Mouse (Mus musculus): ENCODE measurements around the gene Pik3cd.
"Not testable (repeated sequence)": the region's sequence is repeated elsewhere in the genome, so short reads cannot be mapped to it uniquely, and the experiment has no call there.

The Pik3cd gene

DNA sequence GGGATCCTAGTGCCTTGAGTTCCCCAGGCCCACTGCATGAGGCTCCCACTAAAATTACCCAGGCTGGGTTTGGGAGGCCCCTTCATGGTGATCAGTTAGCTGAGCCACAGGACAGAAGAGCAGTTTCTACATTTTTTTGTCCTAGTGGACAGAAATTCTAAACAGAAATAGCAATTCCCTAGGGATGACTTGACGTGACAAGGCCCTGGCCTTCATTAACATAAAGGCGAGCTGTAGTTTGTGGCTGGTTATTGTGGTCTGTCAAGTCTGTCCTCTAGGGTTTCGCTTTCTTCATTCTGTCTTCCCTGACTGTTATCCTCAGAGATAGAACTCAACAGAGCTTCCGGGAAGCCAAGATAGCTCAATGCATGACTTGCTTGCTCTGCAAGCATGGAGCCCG is 60.4 kb downstream of the Pik3cd start:
- no peak for DNase-seq

DNA sequence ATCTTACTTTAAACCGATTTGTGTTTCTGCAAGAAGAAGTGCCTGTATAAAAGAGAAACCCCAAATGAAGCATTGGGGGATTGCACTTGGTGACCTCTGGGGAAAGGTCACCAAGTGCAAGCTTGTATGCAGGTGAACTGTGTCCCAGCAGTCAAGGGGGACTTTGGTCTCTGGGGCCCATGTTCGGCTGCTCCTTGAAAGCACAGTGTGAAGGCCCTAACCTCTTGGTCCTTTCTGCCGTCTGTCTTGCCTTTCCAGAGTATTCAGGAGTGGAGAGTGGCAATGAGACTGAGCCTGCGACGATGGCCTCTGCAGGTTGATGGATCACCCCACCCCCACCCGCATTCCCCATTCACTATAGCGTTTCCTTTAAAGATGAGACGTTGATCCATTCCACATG is 61.0 kb downstream of the Pik3cd start:
- no peak for DNase-seq

DNA sequence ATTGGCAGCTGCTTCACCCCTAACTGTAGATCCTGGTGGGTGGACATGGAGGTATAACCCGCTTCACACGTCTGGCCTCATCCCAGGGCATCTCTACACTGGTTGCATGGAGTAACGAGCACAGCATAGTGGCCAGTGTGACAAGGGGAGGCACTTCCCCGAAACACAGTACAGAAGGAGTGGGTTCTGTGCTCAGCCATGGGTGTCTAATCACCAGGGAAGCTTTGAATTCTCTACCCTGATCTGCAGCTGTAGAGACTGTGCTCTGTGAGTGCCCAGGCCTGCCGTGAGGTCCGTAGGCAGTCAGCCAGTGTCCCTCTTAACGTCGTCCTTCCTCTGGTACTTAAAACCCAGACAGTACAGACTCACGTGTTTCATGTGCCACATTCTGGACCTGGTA is 61.5 kb downstream of the Pik3cd start:
- DNase-seq: no peak

DNA sequence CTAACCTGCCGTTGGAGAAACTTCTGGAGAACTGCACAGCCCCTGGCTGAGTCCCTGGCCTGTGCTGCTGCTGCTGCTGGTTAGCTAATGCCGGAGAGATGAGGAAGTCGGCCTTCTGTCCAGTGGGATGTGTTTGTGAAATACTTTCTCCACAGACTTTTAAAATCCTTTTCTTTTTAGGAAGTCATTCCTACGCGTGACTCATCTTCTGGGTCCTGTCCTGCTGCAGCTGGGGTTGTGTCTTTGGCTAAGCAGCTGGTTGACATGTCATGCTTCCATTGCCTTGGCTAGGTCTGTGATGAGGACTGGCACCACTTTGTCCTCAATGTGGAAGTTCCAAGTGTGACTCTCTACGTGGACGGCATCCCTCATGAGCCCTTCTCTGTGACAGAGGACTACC is 64.4 kb downstream of the Pik3cd start:
- no peak for DNase-seq

DNA sequence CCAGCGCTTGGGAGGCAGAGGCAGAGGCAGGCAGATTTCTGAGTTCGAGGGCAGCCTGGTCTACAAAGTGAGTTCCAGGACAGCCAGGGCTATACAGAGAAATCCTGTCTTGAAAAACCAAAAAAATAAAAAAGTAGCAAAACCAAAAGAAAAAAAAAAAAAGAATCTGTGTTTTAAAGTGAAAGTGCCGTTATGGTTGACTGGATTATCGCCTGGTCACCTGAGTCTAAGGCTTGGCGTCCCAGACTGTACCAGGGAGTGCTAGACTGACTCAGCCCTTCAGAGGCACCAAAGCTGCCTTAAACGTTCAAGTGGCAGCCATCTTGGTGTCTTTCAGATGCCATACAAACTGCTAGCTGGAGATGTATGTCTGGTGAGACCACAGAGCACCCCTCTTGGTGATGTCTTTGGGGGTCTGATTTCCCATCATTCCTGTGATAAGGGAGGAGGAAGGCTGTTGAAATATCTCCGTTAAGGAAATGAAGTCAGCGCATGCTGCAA is 66.4 kb downstream of the Pik3cd start:
- no peak for DNase-seq

DNA sequence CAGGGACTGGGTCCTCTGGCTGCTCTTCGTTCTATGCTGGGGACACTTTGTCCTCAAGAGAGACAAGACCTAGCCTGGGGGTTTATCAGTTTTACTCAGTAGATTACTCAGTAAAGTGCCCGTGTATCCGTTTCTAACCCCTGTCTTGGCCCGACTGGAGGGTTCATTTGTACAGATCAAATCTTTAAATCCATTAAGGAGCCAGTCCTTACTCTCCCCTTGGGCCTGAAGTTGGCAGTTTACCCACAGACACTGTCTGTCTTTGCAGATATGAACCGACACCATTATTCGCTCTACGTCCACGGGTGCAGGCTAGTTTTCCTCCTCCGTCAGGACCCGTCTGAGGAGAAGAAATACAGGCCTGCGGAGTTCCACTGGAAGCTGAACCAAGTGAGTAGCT is 67.4 kb downstream of the Pik3cd start:
- DNase-seq: no peak

DNA sequence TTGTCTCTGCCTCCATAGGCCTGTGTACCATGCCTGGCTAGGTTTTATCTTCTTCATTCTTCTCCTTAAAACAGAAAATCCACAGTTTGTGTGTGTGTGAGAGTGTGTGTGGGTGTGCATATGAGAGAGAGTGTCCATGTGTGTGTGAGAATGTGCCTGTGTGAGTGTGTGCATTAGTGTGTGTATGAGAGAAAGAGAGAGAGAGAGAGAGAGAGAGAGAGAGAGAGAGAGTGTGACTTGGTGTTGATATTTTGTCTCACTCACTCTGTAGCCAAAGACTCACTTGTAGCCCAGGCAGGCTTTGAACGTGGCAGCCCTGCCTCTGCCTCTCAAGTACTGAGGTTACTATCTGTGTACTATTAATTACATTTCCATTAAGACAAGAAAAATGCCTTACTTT is 68.2 kb downstream of the Pik3cd start:
- DNase-seq: no peak

DNA sequence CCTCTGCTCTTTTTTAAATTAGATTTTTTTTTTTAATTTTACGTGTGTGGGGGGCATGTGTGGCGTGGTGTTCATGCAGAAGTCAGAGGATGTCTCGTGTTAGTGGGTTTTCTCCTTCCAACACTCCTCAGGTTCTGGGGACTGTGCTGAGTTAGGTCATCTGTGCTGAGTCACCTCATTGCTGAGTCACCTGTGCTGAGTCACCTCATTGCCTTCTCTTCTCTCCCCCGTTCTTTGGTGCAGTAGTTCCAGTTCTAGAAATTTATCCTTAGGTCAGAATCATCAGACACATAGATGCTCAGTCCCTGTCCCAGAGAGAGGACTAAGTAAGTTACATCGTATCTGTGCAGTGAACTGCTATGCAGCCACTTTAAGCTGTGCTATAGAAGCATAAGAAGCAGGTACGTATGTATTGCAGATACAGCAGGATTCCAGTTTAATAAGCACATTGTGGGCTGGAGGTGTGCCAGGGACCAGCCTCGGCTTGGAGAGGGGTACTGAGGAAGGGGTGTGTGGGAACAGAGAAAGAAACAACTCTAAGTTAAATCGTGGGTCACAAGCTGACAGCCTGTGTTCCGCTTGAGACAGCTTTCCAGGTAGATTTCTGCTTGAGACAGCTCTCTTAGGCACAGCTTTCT is 69.6 kb downstream of the Pik3cd start:
- DNase-seq: no peak

DNA sequence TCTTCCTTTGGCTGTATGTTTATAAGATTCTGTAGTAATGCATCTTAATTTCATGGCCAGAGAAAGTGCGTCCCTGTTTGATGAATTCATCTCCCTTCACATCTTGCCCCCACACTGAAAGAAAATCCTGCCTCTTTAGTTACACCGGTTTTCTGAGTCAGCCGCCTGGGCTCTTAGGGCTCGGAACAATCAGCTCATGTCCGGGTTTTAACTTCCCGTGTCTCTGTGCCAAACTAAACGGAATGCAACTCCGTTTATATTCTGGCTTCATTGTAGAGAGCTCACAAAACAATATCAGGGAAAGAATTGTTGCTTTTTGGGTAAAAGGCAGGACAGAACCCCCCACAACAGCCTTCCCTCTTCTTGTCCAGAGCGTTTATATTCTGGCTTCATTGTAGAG is 73.6 kb downstream of the Pik3cd start:
- no peak for DNase-seq

DNA sequence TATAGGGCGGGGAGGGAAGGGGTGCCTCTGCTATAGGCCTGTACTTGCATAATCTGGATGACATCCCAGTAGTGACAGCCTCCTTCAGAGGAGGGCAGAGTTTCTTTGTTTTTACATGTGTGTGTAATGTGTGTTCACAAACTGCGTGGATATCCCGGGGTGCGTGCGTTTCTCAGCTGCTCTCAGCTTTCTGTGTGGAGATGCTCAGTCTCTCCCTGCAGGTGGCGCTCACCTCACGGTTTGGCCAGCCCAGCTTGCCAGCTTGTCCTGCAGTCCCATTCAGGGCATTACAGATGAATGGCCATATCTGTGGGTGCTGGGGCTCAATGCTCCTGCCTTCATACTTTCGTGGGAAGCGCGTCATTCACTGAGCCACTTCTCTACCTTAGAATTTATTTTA is 74.0 kb downstream of the Pik3cd start:
- peak; percentile 46 for DNase-seq

DNA sequence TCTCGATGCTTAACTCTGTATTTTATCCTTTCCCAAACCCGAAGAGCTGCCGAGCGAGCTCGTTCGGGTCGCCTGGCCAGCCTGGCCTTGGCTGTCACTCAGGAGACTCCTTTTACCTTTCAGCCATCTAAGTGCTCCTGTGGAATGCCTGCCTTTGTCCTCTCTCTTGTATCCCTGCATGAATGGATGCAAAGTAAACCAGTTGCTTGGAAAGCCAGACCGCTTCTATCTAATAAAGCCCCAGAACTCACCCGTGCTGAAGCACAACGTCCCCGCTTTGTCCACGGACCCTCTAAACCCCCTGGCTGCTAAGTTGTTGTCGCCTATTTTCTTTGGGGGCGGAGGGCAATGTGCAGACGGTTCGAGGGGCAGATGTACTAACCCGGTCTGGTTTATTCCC is 75.6 kb downstream of the Pik3cd start:
- no peak for DNase-seq

DNA sequence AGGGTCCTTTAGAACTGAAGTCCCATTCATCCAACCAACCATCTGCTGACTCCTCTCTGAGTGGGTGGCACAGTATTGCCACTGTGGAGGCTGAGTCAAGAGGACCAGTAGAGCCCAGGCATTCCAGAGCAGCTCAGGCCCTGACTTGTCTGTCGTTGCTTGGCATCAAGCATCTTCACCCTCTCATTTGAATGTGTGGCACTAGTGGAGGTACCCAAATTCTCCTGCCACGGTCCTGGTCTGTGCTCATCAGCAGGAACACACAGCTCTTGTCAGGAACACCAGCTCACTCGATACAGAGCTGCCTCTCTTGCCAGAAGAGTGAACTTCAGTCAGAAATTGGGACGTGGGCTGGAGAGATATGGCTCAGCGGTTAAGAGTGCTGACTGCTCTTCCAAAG is 78.7 kb downstream of the Pik3cd start:
- no peak for DNase-seq

DNA sequence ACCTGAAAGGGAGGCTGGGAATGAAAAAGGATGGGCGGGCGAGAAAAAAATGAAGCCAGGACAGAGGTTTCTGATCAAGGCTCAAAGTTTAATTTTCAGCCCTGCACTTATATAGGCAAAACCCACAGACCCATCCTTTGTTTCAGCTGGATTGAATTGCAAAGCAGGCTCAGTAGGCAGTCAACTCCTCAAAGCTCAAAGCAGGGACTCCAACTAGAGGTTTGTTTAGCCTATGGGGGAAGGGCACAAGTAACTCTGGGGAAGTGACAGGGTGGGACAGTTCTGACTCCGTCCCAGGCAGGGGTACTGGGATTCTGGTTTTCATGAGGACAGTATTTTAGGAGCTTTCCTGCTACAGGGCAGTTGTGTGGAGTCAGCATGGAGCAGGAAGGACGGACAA is 81.1 kb downstream of the Pik3cd start:
- DNase-seq: no peak

DNA sequence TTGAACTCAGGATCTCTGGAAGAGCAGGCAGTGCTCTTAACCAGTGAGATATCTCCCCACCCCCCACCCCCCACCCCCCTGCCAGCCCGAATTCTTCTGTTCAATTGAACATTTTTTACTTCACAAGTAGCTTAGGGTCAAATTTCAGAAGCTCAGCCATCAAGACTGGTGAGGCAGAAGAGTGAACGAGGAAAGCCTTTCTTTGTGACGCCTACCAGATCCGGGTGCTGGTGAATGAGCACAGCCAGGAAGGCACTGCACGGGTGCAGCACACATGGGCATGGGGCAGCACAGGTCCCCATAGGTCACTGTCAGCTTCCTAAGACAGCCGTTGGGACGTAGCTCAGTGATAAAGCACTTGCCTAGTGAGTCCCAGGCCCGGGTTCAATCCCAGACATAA is 82.4 kb downstream of the Pik3cd start:
- no peak for DNase-seq

DNA sequence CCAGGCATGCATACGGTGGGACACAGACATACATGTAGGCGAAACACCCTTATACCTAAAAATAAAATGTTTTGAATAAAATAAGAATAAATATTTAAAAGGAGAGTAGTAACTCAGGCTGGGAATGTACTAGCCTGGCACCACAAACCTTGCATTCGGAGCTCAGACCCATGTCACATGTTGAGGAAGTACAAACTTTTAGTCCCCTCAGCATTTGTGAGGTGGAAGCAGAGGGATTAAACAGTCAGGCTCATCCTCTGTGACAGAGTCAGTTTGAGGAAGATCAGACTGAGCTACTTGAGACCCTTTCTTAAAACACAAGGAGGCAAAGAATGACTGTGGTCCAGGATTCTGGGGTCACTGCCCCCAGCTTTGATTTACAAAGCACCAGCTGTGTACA is 85.4 kb downstream of the Pik3cd start:
- DNase-seq: not testable (repeated sequence)

DNA sequence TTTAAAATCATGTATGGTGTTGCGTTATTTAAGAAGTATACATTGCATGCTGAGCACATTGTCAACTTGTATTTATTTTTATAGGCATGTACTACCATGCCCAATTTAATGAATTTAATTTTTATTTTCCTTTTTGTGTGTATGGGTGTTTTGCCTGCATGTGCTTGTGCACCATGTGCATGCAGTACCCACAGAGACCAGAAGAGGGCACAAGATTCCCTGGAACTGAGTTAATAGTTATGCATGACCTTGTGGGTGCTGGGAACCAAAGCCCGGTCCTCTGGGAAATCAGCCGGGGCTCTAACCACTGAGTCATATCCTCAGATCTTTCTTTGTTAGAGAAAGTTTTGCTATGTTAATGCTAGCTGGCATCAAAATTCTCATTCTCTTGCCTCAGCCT is 87.5 kb downstream of the Pik3cd start:
- DNase-seq: no peak

DNA sequence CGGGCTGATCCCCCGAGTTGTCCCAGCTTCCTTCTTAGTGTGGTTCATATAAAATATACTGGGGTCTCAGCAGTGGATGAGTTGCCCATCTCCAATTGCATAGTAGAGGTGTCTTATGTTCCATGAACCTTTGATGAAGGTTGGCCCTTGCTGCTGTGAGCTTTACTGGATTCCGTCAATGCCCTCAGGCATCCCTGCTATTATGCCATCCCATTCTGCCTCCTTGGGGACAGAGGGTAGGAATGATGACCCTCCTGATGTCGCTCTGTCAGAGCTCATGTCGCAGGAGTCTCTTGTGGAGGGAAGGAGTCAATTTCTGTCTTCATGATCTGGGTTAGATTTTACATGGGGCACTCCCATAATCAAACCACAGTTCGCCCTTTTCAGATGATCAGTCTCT is 88.9 kb downstream of the Pik3cd start:
- not testable (repeated sequence) for DNase-seq

DNA sequence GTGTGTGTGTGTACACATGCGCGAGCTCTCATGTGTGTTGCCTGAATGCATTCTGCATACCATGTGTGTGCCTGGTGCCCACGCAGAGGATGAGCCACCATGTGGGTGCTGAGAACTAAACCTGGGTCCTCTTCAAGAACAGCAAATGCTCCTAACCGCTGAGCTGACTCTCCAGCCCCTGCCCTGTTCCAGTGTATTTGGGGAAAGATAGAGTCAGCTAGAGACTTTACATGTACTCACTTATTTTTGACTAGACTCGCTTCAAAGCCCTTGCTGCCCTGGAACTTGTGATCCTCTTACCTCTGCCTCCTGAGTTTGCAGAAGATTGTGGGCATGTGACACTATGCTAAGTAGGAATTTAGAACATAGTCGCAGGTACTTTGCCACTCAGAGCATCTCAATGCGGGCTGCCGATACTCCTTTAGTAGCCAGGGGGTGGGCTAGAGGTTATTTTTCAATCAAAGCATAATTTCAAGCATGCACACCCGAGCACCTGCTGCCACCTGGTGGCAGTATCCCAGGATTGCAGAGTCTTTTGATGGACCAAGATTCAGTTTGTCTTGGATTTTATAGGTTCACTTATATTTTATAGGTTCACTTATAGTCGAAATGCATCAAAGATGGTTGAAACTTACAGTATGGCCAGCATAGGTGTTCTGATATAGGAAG is 90.9 kb downstream of the Pik3cd start:
- DNase-seq: no peak

DNA sequence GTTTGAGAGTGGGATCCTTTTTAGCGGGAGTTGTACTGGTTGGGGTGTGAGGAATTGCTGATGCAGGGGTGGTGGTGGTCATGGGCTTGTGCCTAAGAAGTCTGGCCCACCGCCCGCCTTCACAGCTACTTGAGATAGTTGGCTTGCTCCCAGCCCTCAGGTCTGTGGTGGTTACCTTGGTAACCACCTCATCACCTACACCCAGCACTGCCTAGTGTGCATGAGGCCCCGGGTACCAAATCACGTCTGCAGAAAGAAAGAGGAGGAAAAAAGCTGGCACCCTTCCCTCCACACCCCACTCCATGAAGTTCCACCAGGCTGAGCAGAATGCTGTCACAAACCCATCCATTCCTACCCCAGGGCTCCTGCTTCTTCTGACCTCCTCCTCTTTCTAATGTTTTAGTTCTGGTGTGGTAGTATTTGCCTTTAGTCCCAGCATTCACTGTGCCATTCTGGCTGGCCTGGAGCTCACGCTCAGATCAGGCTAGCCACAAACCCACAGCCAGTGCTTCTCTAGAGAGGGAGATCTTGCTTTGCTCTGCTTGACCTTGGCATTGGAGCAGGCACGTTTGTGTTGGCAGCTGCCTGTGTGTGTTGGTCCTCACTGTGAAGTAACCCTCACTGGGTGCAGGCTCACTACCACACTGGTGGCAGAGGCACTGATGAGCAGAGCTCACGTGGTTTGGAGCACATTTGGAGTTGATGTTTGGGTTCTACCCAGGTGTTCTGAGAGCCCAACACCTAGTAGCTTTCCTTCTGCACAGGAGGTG is 92.9 kb downstream of the Pik3cd start:
- DNase-seq: peak; percentile 50

DNA sequence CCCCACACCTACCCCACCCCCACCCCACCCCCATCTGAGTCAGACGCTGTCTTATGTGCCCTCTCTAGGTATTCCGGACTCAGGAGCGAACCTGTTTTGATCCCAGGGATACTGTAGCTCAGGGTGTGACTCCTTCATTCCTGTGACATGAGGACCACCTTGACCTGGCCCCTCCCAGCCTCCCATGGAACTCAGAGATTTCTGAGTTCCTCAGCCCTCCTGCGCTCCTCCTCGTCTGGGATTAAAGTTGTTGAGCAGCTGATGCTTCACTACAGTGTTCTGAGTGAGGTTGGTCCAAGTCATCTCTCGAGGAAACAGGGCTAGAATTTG is 94.1 kb downstream of the Pik3cd start:
- no peak for DNase-seq

DNA sequence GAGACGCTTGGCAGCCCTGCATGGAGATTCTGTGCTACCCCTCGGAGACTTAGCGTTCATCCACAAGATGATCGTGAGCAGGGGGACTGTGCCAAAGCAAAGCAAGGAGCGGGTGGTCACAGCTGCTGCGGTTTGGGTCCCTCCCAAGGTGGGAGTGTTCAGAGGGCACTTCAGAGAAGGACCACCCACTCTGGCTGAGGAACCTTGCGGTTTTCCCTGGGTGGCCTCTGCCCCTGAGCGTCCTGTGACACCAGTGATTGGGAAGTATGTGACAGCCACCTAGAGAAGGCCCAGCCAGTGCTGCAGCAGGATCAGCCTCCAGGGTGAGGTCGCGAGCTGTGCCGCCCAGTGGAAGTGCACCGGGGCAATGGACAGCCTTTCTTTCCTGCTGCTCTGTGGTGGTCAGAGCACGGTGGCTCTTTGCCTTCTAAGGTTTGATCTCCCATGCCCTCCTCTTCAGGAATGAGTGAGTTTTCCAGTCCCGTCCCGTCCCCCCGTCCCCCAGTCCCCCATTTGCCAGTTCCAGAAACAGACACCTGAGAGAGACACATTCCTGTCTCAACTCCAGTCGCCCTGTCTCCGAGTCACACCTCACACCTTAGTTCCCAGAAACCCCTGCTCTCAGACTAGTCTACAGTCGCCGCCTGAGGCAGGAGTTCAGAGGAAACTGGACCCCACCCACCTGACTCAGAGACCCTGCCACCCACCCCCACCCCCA is 94.6 kb downstream of the Pik3cd start:
- DNase-seq: no peak

DNA sequence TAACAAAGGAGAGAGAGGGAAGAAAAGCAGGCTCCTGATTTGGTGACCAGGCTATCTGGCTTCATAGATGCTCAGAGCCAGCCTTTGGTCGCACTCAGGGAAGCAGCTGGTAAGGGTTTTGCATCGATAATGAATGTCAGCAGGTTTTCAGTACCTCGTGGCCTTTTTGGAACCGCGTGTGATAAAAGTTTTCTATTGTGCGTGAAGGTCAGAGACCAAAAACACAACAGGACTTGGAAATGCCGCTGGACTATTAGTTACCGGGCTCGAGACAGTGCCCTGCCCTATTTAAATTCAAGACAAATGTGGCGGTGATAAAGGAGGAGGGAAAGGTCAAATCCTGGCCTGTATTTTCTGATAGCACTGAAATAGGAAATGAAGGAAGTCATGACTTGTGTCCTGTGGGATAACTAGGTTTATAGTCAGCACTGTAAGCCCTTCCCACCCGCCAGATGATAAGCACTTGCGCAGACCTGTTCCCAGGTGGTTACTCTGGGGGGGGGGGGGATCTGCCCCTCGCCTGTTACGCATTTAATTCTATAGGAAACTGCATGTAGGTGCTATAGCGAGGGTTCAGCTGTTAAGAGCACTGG is 95.5 kb downstream of the Pik3cd start:
- DNase-seq: no peak

DNA sequence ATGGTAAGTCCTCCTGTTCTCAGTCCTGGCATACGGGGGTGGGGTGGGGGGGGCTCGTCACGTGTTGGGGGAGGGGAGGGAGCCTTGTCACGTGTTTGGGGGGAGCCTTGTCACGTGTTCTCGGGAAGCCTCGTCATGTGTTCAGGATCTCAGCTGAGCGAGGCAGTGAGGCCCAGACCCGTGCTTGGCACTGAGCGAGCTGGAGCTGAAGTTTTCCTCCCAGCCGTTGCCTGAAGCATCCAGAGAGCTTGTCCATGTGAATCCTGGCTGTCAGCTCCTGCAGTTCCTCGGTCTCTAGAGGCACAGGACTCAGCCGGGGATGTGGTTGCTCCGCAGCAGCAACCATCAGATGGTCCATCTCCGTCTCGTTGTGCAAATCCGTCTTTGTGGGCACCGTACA is 96.3 kb downstream of the Pik3cd start:
- DNase-seq: no peak

Data from right cerebral cortex, postnatal 25 days (tissue).